ENCODE assay signal across 14 mouse cellular contexts in genomic region chr3:40070137-40070667, GRCm38 (mm10).
DNase-seq lines count a peak whose midpoint lies in the region; ATAC-seq lines count a peak whose summit lies in the region.
"Had no signal": no experiment of that assay in that cellular context is flagged by ENCODE, and none has a peak within 500 bp of the region (broad histone marks: within the 10 kb centered on the region; RNA-seq: fewer than 3 reads in every experiment).

No protein-coding gene starts in this region.

- H3K27me3 ChIP-seq in forebrain, embryonic 12.5 days: no peaks in the 10 kb centered on the region
- H3K27me3 ChIP-seq: intestine, embryonic 15.5 days had no signal

- no peaks in the 10 kb centered on the region for H3K36me3 ChIP-seq in forebrain, embryonic 12.5 days (replicated peaks)
- H3K36me3 ChIP-seq: G1E; intestine, embryonic 15.5 days had no signal

- H3K4me3 ChIP-seq in forebrain, embryonic 12.5 days (replicated peaks): no peak overlapping the region
- H3K4me3 ChIP-seq: intestine, embryonic 15.5 days; myocyte had no signal

- H3K27ac ChIP-seq in forebrain, embryonic 12.5 days: peak overlapping the region; percentile 56; the same call in 1 of the 2 replicates
- H3K27ac ChIP-seq: intestine, embryonic 15.5 days; stomach, postnatal 0 days had no signal

- peak; percentile 75 for DNase-seq in embryo, embryonic 10.5 days (ENCODE audit: low spot score)
- DNase-seq in mesoderm, embryonic 11.5 days (ENCODE audit: low read depth, low spot score): peak; percentile 65
- peak; percentile 56 for DNase-seq in retina, embryonic 14.5 days (ENCODE audit: low spot score)
- no peak for DNase-seq in layer of hippocampus, adult 9-10 months (ENCODE audit: low spot score)
- DNase-seq in lung, postnatal 14 days: no peak
- no peak for DNase-seq in spleen, postnatal 10 days (ENCODE audit: low spot score in 2 of 2)
- DNase-seq: adrenal gland, adult 8-10 months; cerebellum, adult 11-12 months; right cerebral cortex, postnatal 25 days had no signal

- H3K4me1 ChIP-seq in forebrain, embryonic 12.5 days: peaks cover 20% of the 10 kb centered on the region
- H3K4me1 ChIP-seq: intestine, embryonic 15.5 days had no signal

- no peak overlapping the region for H3K9ac ChIP-seq in forebrain, embryonic 12.5 days
- H3K9ac ChIP-seq: intestine, embryonic 15.5 days had no signal

- no peaks in the 10 kb centered on the region for H3K9me3 ChIP-seq in forebrain, embryonic 12.5 days
- H3K9me3 ChIP-seq: G1E; intestine, embryonic 15.5 days had no signal

- WGBS in forebrain, embryonic 12.5 days: 3% methylated on average over 8 of the region's 8 CpGs

- H3K4me2 ChIP-seq in forebrain, embryonic 12.5 days: no peak overlapping the region
- H3K4me2 ChIP-seq: intestine, embryonic 15.5 days had no signal

- peak; percentile 93 for ATAC-seq in forebrain, embryonic 12.5 days (ENCODE audit: low FRiP score)
- ATAC-seq: intestine, embryonic 15.5 days had no signal

Comparison
In these comparisons a context has a peak if more than half of its experiments do, and no peak if none do; other contexts are left out.
1. DNase-seq: peak in embryo, embryonic 10.5 days (single experiment), mesoderm, embryonic 11.5 days (single experiment) and retina, embryonic 14.5 days (single experiment); none in layer of hippocampus, adult 9-10 months (single experiment), lung, postnatal 14 days (single experiment) and spleen, postnatal 10 days (0 of 2).